Mouse (Mus musculus) v-Abl transformed pro-B cells (cell line): ENCODE results near the gene Shisa8.

ENCODE experiments used
- in situ Hi-C, 2 experiments: fragments of 400-800 bp; cut with MboI; formaldehyde crosslinking; loops; one replicate each; pipeline ENCODE4 v1.15.1; 2025; ENCODE audit not compliant: unreplicated experiment in 2 of 2

Shisa8 gene

GRCm38 (mm10) chr15:82207504-82208219, 5.0 kb downstream of the Shisa8 start:
- in situ Hi-C loops = no loop called here

DNA sequence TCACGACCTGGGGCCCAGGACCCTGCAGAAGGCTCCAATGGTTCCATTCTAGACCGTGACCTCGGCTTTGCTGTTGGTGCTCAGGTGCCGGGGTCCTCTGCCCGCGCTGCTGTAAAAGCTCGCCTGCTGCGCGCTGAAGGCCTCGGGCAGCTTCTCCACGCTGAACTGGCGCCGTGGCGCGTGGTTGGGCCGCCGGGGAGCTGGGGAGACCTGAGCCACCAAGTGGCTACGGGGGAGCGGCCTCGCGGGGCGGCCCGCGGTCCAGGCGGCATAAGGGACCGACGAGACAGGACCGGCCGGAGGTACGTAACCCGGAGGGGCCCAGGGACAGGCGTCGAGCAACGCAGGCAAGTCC, 5.5 kb downstream of the Shisa8 start:
- in situ Hi-C loops = no loop called here

DNA sequence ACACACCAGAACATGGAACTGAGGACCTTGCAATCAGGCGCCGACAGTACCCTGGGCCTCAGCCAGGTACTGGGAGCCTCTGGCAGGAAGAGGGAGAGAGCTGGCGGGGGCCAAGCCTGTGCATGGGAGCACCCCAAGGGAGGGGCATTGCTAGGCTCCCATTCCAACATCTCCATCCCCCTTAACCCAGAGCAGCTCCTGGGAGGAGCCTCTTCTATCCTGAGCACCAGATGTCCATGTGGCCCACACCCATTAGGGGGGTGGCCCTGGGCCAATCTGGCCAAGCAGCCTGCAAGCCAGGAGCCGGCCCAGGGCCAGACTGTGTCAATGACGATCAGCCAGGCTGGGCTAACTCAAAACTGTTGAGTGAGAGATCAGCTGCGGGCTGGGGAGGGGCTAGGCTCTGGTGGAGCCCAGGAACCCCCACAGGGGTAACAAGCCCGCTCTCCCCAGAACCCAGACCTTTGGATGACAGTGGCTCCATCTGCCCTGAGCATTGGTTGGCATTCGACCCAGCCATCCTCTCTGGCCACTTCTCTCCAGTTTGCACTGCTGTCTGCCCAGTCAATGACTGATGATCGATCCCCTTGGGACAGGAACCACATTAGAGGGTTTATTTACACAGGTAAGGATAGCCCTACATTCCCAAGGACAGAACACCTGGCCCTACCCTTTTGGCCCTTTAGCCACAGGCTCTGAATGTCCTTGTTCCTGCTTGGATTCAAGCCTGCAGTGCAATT, 6.1 kb downstream of the Shisa8 start:
- in situ Hi-C loops = no loop called here

DNA sequence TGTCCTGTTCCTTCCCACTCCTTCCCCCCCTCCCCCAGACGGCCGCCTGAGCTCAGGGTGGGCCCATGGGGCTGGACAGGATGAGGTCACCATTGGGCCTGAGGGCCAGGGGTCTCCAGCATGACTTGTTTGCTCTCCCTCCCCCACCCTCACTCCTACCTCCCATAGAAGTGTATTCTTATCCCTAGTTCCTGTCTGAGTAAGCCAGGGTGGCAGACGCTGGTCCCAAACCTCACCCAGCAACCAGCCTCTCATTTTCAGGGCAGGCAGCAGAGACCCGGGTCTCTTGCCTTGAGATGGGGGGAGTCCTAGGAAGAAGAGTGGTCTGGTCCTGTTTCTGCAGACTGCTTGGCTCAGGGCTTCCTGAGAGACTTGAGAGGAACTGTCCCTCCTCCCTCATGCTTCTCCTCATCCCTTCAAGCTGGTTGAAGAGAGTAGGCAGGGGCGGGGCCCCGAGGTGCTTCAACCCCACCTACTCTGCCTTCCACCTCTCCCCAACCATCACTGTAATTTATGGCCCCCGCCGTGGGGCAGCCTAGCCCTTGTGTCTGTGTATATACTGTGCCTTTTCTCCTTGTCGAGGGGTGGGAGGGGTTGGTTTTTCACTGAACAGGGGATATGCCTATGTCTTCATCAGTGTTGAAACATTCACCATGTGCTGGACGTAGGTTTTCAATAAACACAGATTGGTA, 7.8 kb downstream of the Shisa8 start:
- in situ Hi-C loops = no loop called here

GRCm38 (mm10) chr15:82203611-82204351, 8.8 kb downstream of the Shisa8 start:
- in situ Hi-C loops = no loop called here

DNA sequence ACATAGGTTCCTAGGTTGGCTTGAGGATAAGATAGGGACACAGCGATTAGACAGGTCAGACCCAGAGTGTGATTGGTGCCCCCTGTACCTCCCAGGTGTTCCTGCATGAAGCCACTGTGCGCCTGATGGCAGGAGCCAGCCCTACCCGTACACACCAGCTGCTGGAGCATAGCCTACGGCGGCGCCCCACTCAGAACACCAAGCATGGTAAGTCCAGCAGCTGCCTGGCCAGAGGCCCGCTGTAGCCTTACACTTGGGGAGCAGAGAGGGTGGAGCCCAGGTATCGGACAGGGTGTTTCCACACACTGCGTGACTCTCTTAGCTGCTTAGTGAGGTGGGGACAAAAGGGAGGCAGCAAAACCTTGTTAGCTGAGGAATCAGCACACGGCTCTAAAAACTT, 9.5 kb downstream of the Shisa8 start:
- in situ Hi-C loops = no loop called here

GRCm38 (mm10) chr15:82202086-82202485, 10.5 kb downstream of the Shisa8 start:
- in situ Hi-C loops = no loop called here

GRCm38 (mm10) chr15:82199546-82199945, 13.1 kb downstream of the Shisa8 start:
- in situ Hi-C loops = no loop called here

DNA sequence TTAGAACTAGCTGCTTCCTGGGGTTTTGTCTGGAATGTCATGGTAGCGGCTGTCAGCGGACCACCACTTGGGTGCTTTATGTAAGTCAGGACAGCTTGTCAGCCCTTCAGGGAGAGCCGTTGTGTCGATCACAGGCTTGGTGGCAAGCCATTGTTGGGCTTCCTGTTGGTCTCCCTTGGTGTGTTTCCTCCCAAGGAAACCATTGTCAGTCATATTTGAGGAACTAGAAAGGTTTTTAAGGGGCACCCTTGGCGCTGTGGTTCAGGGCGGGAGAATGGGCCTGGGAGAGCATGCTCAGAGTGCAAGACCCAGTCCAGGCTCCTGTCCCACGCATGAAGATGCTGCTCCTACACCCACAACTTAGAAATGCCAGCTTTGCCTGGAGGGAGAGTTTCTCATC, 14.3 kb downstream of the Shisa8 start:
- in situ Hi-C loops = no loop called here

DNA sequence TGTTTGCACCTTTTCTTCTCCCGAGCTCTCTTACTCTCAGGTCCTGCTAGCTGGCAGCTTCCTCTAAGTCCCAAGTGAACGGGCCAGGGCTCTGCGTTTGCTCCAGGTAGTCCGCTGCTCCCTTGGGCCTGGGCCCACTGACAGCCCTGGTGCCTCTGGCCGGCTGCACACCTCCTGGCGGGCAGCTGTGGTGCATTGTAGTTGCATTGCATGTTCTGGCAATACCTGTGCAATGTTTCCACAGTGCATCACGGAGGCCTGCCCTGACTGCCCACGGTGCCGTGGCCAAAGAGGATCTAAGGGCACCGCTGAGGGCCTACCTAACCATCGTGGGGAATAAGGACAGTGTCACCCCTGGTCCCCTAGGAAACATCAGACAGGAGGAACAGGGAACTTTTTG, 14.7 kb downstream of the Shisa8 start:
- in situ Hi-C loops = no loop called here

GRCm38 (mm10) chr15:82197246-82197750, 15.3 kb downstream of the Shisa8 start:
- in situ Hi-C loops = no loop called here

- in situ Hi-C loops = no loop called here
These were observed 16.3 kb downstream of the Shisa8 start for GRCm38 (mm10) chr15:82196300-82196699.

DNA sequence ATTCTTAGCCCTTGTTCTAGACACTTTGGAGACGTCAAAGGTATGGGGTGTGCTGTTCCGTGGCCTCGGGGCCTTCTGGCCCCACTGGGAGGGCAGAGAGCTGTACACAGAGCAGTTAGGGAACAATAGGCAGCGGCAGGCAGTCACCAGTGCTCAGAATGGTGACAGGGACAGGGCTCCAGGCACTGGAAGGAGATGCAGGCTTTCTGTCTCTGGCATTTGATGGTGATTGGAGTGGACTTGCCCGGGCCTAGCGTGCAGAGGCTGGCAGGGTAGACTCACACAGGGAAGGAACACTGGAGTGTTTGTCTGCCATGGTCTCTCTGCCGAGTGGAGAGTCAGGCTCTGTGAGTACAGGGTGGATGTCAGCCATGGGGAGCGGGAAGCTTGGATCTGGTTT, 20.0 kb downstream of the Shisa8 start:
- in situ Hi-C loops = no loop called here

- in situ Hi-C loops = loop anchor here (5.0 kb wide), 2 partner anchors 34 to 39 kb away; partner anchors contain the start of gene Tnfrsf13c (in 1 of the 2)
These were observed 24.0 kb downstream of the Shisa8 start for GRCm38 (mm10) chr15:82188481-82189240.

GRCm38 (mm10) chr15:82187924-82188323, 24.7 kb downstream of the Shisa8 start:
- in situ Hi-C loops = loop anchor here (5.0 kb wide), 2 partner anchors 34 to 39 kb away; partner anchors contain the start of gene Tnfrsf13c (in 1 of the 2)

DNA sequence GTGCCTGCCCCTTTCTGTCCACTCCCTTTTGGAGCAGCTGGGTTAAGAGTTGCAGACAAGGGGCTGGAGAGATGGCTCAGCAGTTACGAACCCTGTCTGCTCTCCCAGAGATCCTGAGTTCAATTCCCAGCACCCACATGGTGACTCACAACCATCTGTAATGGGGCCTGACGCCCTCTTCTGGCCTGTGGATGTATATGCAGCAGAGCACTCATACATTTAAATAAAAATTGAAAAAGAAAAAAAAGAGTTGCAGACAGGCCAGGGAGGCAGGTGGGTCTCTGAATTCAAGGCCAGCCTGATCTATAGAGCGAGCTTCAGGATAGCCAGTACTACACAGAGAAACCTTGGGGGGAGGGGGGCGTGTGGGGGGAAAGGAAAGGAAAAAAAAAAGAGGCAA, 25.2 kb downstream of the Shisa8 start:
- in situ Hi-C loops = loop anchor here (5.0 kb wide), 2 partner anchors 35 to 40 kb away; partner anchors contain the start of gene Tnfrsf13c (in 1 of the 2)

DNA sequence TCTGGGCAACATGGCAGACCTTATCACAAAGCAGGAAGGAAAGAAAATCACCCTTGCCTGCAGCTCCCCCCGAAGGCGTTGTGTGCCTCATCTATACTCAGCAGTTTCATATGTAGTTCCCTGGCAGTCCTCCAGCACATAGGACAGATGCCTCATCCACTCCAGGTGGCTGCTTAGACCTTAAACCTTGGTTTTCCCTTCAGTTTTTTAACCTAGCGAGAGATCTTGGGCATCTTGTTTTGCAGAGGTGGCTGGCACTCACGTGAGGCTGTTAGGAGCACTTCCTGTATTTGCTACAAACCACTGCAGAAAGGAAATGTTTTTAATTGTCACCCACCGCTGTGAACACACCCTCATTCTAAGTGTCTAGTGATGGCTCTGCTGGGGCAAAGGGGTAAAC, 25.7 kb downstream of the Shisa8 start:
- in situ Hi-C loops = loop anchor here (5.0 kb wide), 2 partner anchors 35 to 40 kb away; partner anchors contain the start of gene Tnfrsf13c (in 1 of the 2)

GRCm38 (mm10) chr15:82186131-82186530, 26.5 kb downstream of the Shisa8 start:
- in situ Hi-C loops = loop anchor here (5.0 kb wide), 2 partner anchors 36 to 41 kb away; partner anchors contain the start of gene Tnfrsf13c (in 1 of the 2)

GRCm38 (mm10) chr15:82185062-82185783, 27.4 kb downstream of the Shisa8 start:
- in situ Hi-C loops = loop anchor here (5.0 kb wide), 2 partner anchors 37 to 42 kb away; partner anchors contain the start of gene Tnfrsf13c (in 1 of the 2)
